ENCODE assay signal across 8 mouse cellular contexts in the genomic region with DNA sequence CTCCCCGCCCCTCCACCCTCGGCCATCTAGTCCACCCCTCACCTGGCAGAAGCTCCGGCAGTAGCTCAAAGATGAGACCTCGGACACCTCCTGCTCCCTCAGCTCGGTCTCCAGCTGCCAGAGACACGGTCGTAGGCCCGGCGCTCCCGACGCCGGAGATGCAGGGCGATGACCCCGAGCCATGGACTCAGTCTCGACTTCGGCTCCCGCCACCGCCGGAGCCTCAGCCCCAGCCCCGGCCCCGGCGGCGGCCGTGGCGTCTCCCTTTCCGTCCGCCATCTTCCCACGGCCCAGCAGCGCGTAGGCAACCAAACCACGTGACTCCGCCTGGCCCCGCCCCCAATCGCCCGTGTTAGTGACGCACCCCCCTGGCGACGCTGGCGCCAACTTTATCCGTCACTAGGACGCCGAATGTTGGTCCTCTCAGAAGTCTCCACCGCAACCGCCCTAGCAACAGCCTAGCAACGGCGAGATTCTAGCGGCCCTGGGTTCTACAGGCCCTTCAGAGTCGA. TPM values are rescaled to one million over a fixed set of nuclear protein-coding genes. Genes with fewer than 3 reads are reported as not detected.
DNase-seq lines count a peak whose midpoint lies in the region; ATAC-seq and TF ChIP-seq lines count a peak whose summit lies in the region.

A gene (minus strand): TSS at position 292 of the 512 bp plus-strand sequence.

- peaks cover 25% of the 10 kb centered on the region for H3K4me1 ChIP-seq in hindbrain, embryonic 13.5 days (replicated peaks)

- peak within 1 kb of the TSS; percentile 95 for H3K27ac ChIP-seq in hindbrain, embryonic 13.5 days

- POLR2A ChIA-PET in Patski (lab: Charles Lee), result interaction anchor here (0.6 kb wide), 1 partner anchor 117 kb away, joined by 3 read pairs; a partner anchor contains a TSS

- H3K4me3 ChIP-seq in hindbrain, embryonic 13.5 days, result peak within 1 kb of the TSS; percentile 92

- ATAC-seq in Patski, result peak; percentile 77
- ATAC-seq in hindbrain, embryonic 13.5 days (ENCODE audit: low FRiP score), result peak; percentile 97

- no peaks in the 10 kb centered on the region for H3K36me3 ChIP-seq in hindbrain, embryonic 13.5 days

- no peaks in the 10 kb centered on the region for H3K9me3 ChIP-seq in hindbrain, embryonic 13.5 days

- TF ChIP-seq CTCF in Patski (IDR thresholded peaks at IDR 0.05), result no peak

- in situ Hi-C loops in Patski (cut with MboI; ENCODE audit: low pct_unique_long_range_greater_than_20kb), result no loop called here

- H3K9ac ChIP-seq in hindbrain, embryonic 13.5 days, result peak within 1 kb of the TSS; percentile 98

- CTCF ChIA-PET in Patski (lab: Charles Lee), result interaction anchor here (1.1 kb wide), 1 partner anchor 9 kb away, joined by 3 read pairs; no protein-coding TSS in a partner anchor

- peak; percentile 65 for DNase-seq in Patski (ENCODE audit: low read depth, low spot score)
- peak; percentile 100 for DNase-seq in cerebellum, postnatal 14 days
- DNase-seq in frontal cortex, postnatal 14 days (ENCODE audit: low spot score in 2 of 2), result peak; percentile 98 to 100
- peak; percentile 100 for DNase-seq in layer of hippocampus, postnatal 25 days (ENCODE audit: extremely low spot score in 1 of 2, low spot score in 1 of 2)
- peak; percentile 97 for DNase-seq in lung, postnatal 25 days (ENCODE audit: low spot score)
- peak; percentile 99 for DNase-seq in retina, embryonic 14.5 days (ENCODE audit: low spot score)
- peak; percentile 100 for DNase-seq in thymus, postnatal 4 days

- 0% methylated on average over 46 of the region's 48 CpGs for WGBS in hindbrain, embryonic 13.5 days

- peaks cover 5% of the 10 kb centered on the region for H3K27me3 ChIP-seq in Patski
- peaks cover 19% of the 10 kb centered on the region; the same call in 1 of the 2 replicates for H3K27me3 ChIP-seq in hindbrain, embryonic 13.5 days

- peak within 1 kb of the TSS; percentile 89 for H3K4me2 ChIP-seq in hindbrain, embryonic 13.5 days

RNA-seq across cellular contexts. Expression of the gene that starts here (rescaled TPM):
- 12.1 TPM for polyA plus RNA-seq in Patski (2021)
- polyA plus RNA-seq in hindbrain, embryonic 13.5 days (2015; fragmentation: Nextera tagmentation; extraction: Ambion mirVana), result 31.7 and 33.4 TPM in 2 replicates
- total RNA-seq in layer of hippocampus, postnatal 25 days (2021), result 10 to 100 TPM; 28.4 to 31.8 TPM

Comparison
In these comparisons a context has a peak if more than half of its experiments do, and no peak if none do; other contexts are left out.
1. Peak in every context shown above with its lines: DNase-seq, ATAC-seq, H3K4me3 ChIP-seq and H3K27ac ChIP-seq.